Mouse (Mus musculus) heart, adult 2 months (tissue): Measurements from ENCODE around the gene Zbtb5.

Experiments used
- CTCF ChIP-seq: fragments of 200-600 bp; IDR thresholded peaks from 2 replicates; pipeline ENCODE4 v1.8.1; 2022; ENCODE audit warnings: antibody characterized with exemption, mild to moderate bottlenecking, moderate library complexity
- EP300 ChIP-seq: fragments of 200-500 bp; IDR thresholded peaks from 2 replicates; pipeline ENCODE4 v1.6.1; 2011; ENCODE audit warnings: low read depth, low read length, control low read depth; ENCODE audit not compliant: insufficient read depth
- POLR2A ChIP-seq: fragments of 200-500 bp; IDR thresholded peaks from 2 replicates; pipeline ENCODE4 v1.6.1; 2011; ENCODE audit warnings: mild to moderate bottlenecking, low read depth, low read length, control low read depth; ENCODE audit not compliant: insufficient read depth

DNA sequence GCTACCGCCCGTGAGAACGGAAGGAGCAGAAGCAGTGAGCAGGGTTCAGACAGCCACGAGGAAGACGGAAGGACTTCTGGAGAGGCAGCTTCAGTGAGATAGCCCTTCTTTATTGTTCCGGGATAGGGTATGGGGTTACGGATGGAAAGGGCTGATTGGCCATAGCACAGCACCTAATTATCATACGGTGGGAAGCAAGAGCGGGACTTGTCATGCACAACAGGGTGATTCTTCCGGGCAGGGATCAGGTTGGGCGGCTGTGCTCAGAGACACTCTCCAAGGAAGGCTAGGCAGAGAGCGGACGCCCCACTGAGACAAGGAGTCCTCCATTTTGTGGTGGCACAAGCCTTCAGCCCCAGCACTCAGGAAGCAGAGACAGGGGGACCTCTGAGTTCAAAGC, 53.0 kb downstream of the Zbtb5 start:
- TF ChIP-seq POLR2A (no peak), CTCF (no peak), EP300 (no peak)
